Mouse (Mus musculus): Measurements from ENCODE around the gene Shank1.
A peak's percentile ranks its signal among the peaks of the same experiment; 100 is the strongest.

Shank1 gene

GRCm38 (mm10) chr7:44304775-44305641 lies 5.0 kb upstream of the Shank1 start:
- peak; percentile 97 for DNase-seq (ENCODE audit: low spot score)

GRCm38 (mm10) chr7:44305686-44306085 lies 4.4 kb upstream of the Shank1 start:
- DNase-seq (ENCODE audit: low spot score), result no peak

- no peak for DNase-seq (ENCODE audit: low spot score)
These were observed 3.4 kb upstream of the Shank1 start, which contains the start of gene Clec11a for GRCm38 (mm10) chr7:44306516-44307240. TSS of gene Clec11a (minus strand) at chr7:44306902.

GRCm38 (mm10) chr7:44307261-44308020 lies 2.6 kb upstream of the Shank1 start:
- no peak for DNase-seq (ENCODE audit: low spot score)

GRCm38 (mm10) chr7:44310285-44310877 lies 328 bp downstream of the Shank1 start:
- DNase-seq (ENCODE audit: low spot score), result no peak

- DNase-seq (ENCODE audit: low spot score), result peak; percentile 66
These were observed 1.0 kb downstream of the Shank1 start for GRCm38 (mm10) chr7:44310878-44311712.

- DNase-seq (ENCODE audit: low spot score), result peak; percentile 24
These were observed 1.8 kb downstream of the Shank1 start for GRCm38 (mm10) chr7:44311713-44312304.

GRCm38 (mm10) chr7:44312484-44312883 lies 2.4 kb downstream of the Shank1 start:
- no peak for DNase-seq (ENCODE audit: low spot score)

GRCm38 (mm10) chr7:44317913-44318312 lies 7.9 kb downstream of the Shank1 start:
- no peak for DNase-seq (ENCODE audit: low spot score)

GRCm38 (mm10) chr7:44320886-44321285 lies 10.8 kb downstream of the Shank1 start:
- peak; percentile 73 for DNase-seq (ENCODE audit: low spot score)

- no peak for DNase-seq (ENCODE audit: low spot score)
These were observed 12.2 kb downstream of the Shank1 start for GRCm38 (mm10) chr7:44322290-44322689.

- DNase-seq (ENCODE audit: low spot score), result no peak
These were observed 16.6 kb downstream of the Shank1 start for GRCm38 (mm10) chr7:44326614-44327013.

GRCm38 (mm10) chr7:44332336-44332735 lies 22.3 kb downstream of the Shank1 start:
- DNase-seq (ENCODE audit: low spot score), result no peak

GRCm38 (mm10) chr7:44334139-44334538 lies 24.1 kb downstream of the Shank1 start:
- DNase-seq (ENCODE audit: low spot score), result no peak

- peak; percentile 37 for DNase-seq (ENCODE audit: low spot score)
These were observed 25.2 kb downstream of the Shank1 start for GRCm38 (mm10) chr7:44335031-44335878.

GRCm38 (mm10) chr7:44336046-44337021 lies 26.3 kb downstream of the Shank1 start:
- peak; percentile 72 for DNase-seq (ENCODE audit: low spot score)

- no peak for DNase-seq (ENCODE audit: low spot score)
These were observed 27.2 kb downstream of the Shank1 start for GRCm38 (mm10) chr7:44337121-44337849.

GRCm38 (mm10) chr7:44340226-44340625 lies 30.2 kb downstream of the Shank1 start:
- DNase-seq (ENCODE audit: low spot score), result no peak
